Mouse (Mus musculus) layer of hippocampus, postnatal 25 days (tissue): Measurements from ENCODE around the gene Fubp3. TPM values are rescaled to one million over a fixed set of nuclear protein-coding genes. Genes with fewer than 3 reads are reported as not detected.
"Not testable (repeated sequence)": the region's sequence is repeated elsewhere in the genome, so short reads cannot be mapped to it uniquely, and the experiment has no call there.

Experiments
- DNase-seq, 2 experiments: peaks; one replicate each; pipeline ENCODE4 v3.0.0; 2022; ENCODE audit warnings: mixed read lengths in 2 of 2, low spot score in 1 of 2; ENCODE audit errors: extremely low spot score in 1 of 2
- total RNA-seq, 2 experiments: library from RNA; stranded (reverse); gene quantifications; 2 replicates each; pipeline ENCODE4 v1.2.3; 2021

The Fubp3 gene
- total RNA-seq = 10 to 100 TPM; 35.5 to 45.6 TPM

GRCm38 (mm10) chr2:31572051-31572914, at the start of gene Fubp3:
Gene Fubp3, plus strand, starts transcription at chr2:31572651.
- peak; percentile 81 to 82 for DNase-seq

- DNase-seq = no peak
Measured at GRCm38 (mm10) chr2:31524641-31525040, 47.8 kb upstream of the Fubp3 start.

- no peak for DNase-seq
Measured at GRCm38 (mm10) chr2:31525778-31526177, 46.7 kb upstream of the Fubp3 start.

- DNase-seq = no peak
Measured at GRCm38 (mm10) chr2:31530201-31530600, 42.2 kb upstream of the Fubp3 start.

- DNase-seq = no peak
Measured at GRCm38 (mm10) chr2:31537054-31537453, 35.4 kb upstream of the Fubp3 start.

- no peak for DNase-seq
Measured at GRCm38 (mm10) chr2:31538745-31539144, 33.7 kb upstream of the Fubp3 start.

- DNase-seq = no peak
Measured at GRCm38 (mm10) chr2:31541581-31541980, 30.9 kb upstream of the Fubp3 start.

- no peak for DNase-seq
Measured at GRCm38 (mm10) chr2:31547726-31548125, 24.7 kb upstream of the Fubp3 start.

- no peak for DNase-seq
Measured at GRCm38 (mm10) chr2:31550503-31550902, 21.9 kb upstream of the Fubp3 start.

- not testable (repeated sequence) for DNase-seq
Measured at GRCm38 (mm10) chr2:31551351-31551750, 21.1 kb upstream of the Fubp3 start.

- DNase-seq = no peak
Measured at GRCm38 (mm10) chr2:31551971-31552370, 20.5 kb upstream of the Fubp3 start.

GRCm38 (mm10) chr2:31554619-31555018, 17.8 kb upstream of the Fubp3 start:
- no peak for DNase-seq

- DNase-seq = no peak
Measured at GRCm38 (mm10) chr2:31572915-31573635, 624 bp downstream of the Fubp3 start.

- DNase-seq = no peak
Measured at GRCm38 (mm10) chr2:31581617-31582016, 9.2 kb downstream of the Fubp3 start.

- no peak for DNase-seq
Measured at GRCm38 (mm10) chr2:31591799-31592484, 19.5 kb downstream of the Fubp3 start.

GRCm38 (mm10) chr2:31607555-31607954, 35.1 kb downstream of the Fubp3 start:
- no peak for DNase-seq

GRCm38 (mm10) chr2:31609859-31610261, 37.4 kb downstream of the Fubp3 start:
- no peak for DNase-seq

GRCm38 (mm10) chr2:31610922-31611321, 38.5 kb downstream of the Fubp3 start:
- no peak for DNase-seq

- no peak for DNase-seq
Measured at GRCm38 (mm10) chr2:31611400-31611799, 38.9 kb downstream of the Fubp3 start.

GRCm38 (mm10) chr2:31612627-31613026, 40.2 kb downstream of the Fubp3 start:
- DNase-seq = no peak

- DNase-seq = no peak
Measured at GRCm38 (mm10) chr2:31613781-31614180, 41.3 kb downstream of the Fubp3 start.
